Comparison of ENCODE assay signal across 10 mouse cellular contexts in genomic region chr2:166771396-166771795, GRCm38 (mm10). TPM values are rescaled to one million over a fixed set of nuclear protein-coding genes. Genes with fewer than 3 reads are reported as not detected.
A peak's percentile ranks its signal among the peaks of the same experiment; 100 is the strongest.
DNase-seq lines count a peak whose midpoint lies in the region; ATAC-seq and TF ChIP-seq lines count a peak whose summit lies in the region.
"Had no signal": no experiment of that assay in that cellular context is flagged by ENCODE, and none has a peak within 500 bp of the region (broad histone marks: within the 10 kb centered on the region; RNA-seq: fewer than 3 reads in every experiment).

No protein-coding gene starts in this region.

- H3K9ac ChIP-seq in liver, postnatal 0 days (replicated peaks), result no peak overlapping the region
- H3K9ac ChIP-seq: neural tube, embryonic 12.5 days had no signal

- no peaks in the 10 kb centered on the region for H3K27me3 ChIP-seq in liver, postnatal 0 days (ENCODE audit: insufficient read depth, low read length)
- H3K27me3 ChIP-seq in midbrain, embryonic 10.5 days (ENCODE audit: low read depth, poor library complexity, severe bottlenecking), result no peaks in the 10 kb centered on the region
- H3K27me3 ChIP-seq: neural tube, embryonic 12.5 days had no signal

- no peak overlapping the region; the same call in 1 of the 2 replicates for H3K4me2 ChIP-seq in liver, postnatal 0 days (ENCODE audit: low read depth, low read length)
- H3K4me2 ChIP-seq: neural tube, embryonic 12.5 days had no signal

- 16% methylated on average over 11 of the region's 11 CpGs for WGBS in liver, postnatal 0 days (ENCODE audit: insufficient replicate concordance)
- 83% methylated on average over 11 of the region's 11 CpGs for WGBS in midbrain, embryonic 10.5 days

- no peaks in the 10 kb centered on the region for H3K4me1 ChIP-seq in liver, postnatal 0 days (ENCODE audit: insufficient read depth)
- H3K4me1 ChIP-seq in midbrain, embryonic 10.5 days, result 0 out of 2 replicates have a peak, but pooled peaks cover 3% of the 10 kb centered on the region
- H3K4me1 ChIP-seq: neural tube, embryonic 12.5 days had no signal

- DNase-seq in gastrocnemius, adult 2 months, result peak; percentile 65
- no peak for DNase-seq in gastrocnemius, postnatal 10 days
- DNase-seq in urinary bladder, postnatal 36 days (ENCODE audit: low spot score in 2 of 2), result peak; percentile 26 to 53
- no peak for DNase-seq in urinary bladder, postnatal 10 days (ENCODE audit: low spot score)
- peak; percentile 40 for DNase-seq in liver, postnatal 0 days
- peak; percentile 36 for DNase-seq in yolk sac, embryonic 10.5 days (ENCODE audit: low spot score)
- no peak for DNase-seq in midbrain, embryonic 10.5 days (ENCODE audit: low spot score)

- no peak for TF ChIP-seq CTCF in gastrocnemius, adult 2 months (IDR thresholded peaks at IDR 0.05)
- no peak for TF ChIP-seq CTCF in liver, postnatal 0 days (IDR thresholded peaks at IDR 0.05; ENCODE audit: low read depth)

- no peak for TF ChIP-seq EP300 in liver, postnatal 0 days (IDR thresholded peaks at IDR 0.05; ENCODE audit: low read depth)

- no peaks in the 10 kb centered on the region for H3K36me3 ChIP-seq in liver, postnatal 0 days (replicated peaks; ENCODE audit: insufficient read depth, low read length)
- no peaks in the 10 kb centered on the region for H3K36me3 ChIP-seq in midbrain, embryonic 10.5 days
- H3K36me3 ChIP-seq: neural tube, embryonic 12.5 days had no signal

- ATAC-seq in liver, postnatal 0 days, result no peak
- no peak for ATAC-seq in frontal cortex, adult (ENCODE audit: low TSS enrichment)
- ATAC-seq: forebrain, embryonic 16.5 days had no signal

- no peak overlapping the region for H3K4me3 ChIP-seq in gastrocnemius, adult 2 months
- H3K4me3 ChIP-seq in liver, postnatal 0 days (ENCODE audit: low read depth, low read length), result no peak overlapping the region
- H3K4me3 ChIP-seq in midbrain, embryonic 10.5 days, result no peak overlapping the region
- H3K4me3 ChIP-seq: neural tube, embryonic 12.5 days had no signal

- intact Hi-C loops in gastrocnemius, adult 2 months (cut with DNase I), result loop anchor here (5.0 kb wide), 1 partner anchor 39 kb away; no protein-coding TSS in a partner anchor

- peak overlapping the region; percentile 57; the same call in 1 of the 2 replicates for H3K27ac ChIP-seq in gastrocnemius, adult 2 months
- H3K27ac ChIP-seq in liver, postnatal 0 days (ENCODE audit: low read depth), result 0 out of 2 replicates have a peak overlapping the region, but pooled peaks have one; percentile 40
- no peak overlapping the region for H3K27ac ChIP-seq in midbrain, embryonic 10.5 days (replicated peaks)
- H3K27ac ChIP-seq: neural tube, embryonic 12.5 days had no signal

- H3K9me3 ChIP-seq in liver, postnatal 0 days (ENCODE audit: low read length), result no peaks in the 10 kb centered on the region
- no peaks in the 10 kb centered on the region for H3K9me3 ChIP-seq in midbrain, embryonic 10.5 days (replicated peaks)
- H3K9me3 ChIP-seq: neural tube, embryonic 12.5 days had no signal

RNA-seq across cellular contexts. Expression of gene Trp53rkb, which starts 20.9 kb away (rescaled TPM):
- total RNA-seq in gastrocnemius, adult 2 months (2021), result 1 to 10 TPM; 2.2 to 3.1 TPM
- total RNA-seq in gastrocnemius, postnatal 10 days (2021), result 1 to 10 TPM; 3.4 to 4.1 TPM
- 3.0 and 3.1 TPM in 2 replicates for polyA plus RNA-seq in liver, postnatal 0 days (2015; fragmentation: Nextera tagmentation; extraction: Ambion mirVana)
- polyA plus RNA-seq in midbrain, embryonic 10.5 days (2016; fragmentation: Nextera tagmentation; extraction: Ambion mirVana), result 10.0 and 12.7 TPM in 2 replicates

RNA-seq across cellular contexts. Expression of gene Arfgef2, which starts 34.0 kb away (rescaled TPM):
- 10 to 100 TPM; 24.9 to 30.9 TPM for total RNA-seq in gastrocnemius, adult 2 months (2021)
- total RNA-seq in gastrocnemius, postnatal 10 days (2021), result 10 to 100 TPM; 18.8 to 22.8 TPM
- 2.5 and 2.7 TPM in 2 replicates for polyA plus RNA-seq in liver, postnatal 0 days (2015; fragmentation: Nextera tagmentation; extraction: Ambion mirVana)
- 4.2 and 5.3 TPM in 2 replicates for polyA plus RNA-seq in midbrain, embryonic 10.5 days (2016; fragmentation: Nextera tagmentation; extraction: Ambion mirVana)

RNA-seq across cellular contexts. Expression of gene Prex1, which starts 57.8 kb away (rescaled TPM):
- total RNA-seq in gastrocnemius, adult 2 months (2021), result 1 to 10 TPM; 3.0 to 5.2 TPM
- total RNA-seq in gastrocnemius, postnatal 10 days (2021), result 10 to 100 TPM; 12.9 to 20.3 TPM
- 5.4 and 6.3 TPM in 2 replicates for polyA plus RNA-seq in liver, postnatal 0 days (2015; fragmentation: Nextera tagmentation; extraction: Ambion mirVana)
- polyA plus RNA-seq in midbrain, embryonic 10.5 days (2016; fragmentation: Nextera tagmentation; extraction: Ambion mirVana), result 32.3 and 33.7 TPM in 2 replicates

Comparison
In these comparisons a context has a peak if more than half of its experiments do, and no peak if none do; other contexts are left out.
1. DNase-seq: peak in gastrocnemius, adult 2 months (single experiment), urinary bladder, postnatal 36 days (2 of 2), liver, postnatal 0 days (single experiment) and yolk sac, embryonic 10.5 days (single experiment); none in gastrocnemius, postnatal 10 days (single experiment), urinary bladder, postnatal 10 days (single experiment) and midbrain, embryonic 10.5 days (single experiment).